Mouse (Mus musculus) intestine, postnatal 0 days (tissue): Measurements from ENCODE around the gene Peli1. TPM values are rescaled to one million over a fixed set of nuclear protein-coding genes. Genes with fewer than 3 reads are reported as not detected.

Source experiments
- ATAC-seq: fragments of 200-750 bp; cut with Nextera tagmentation; 2 replicates; pipeline ENCODE4 v1.8.0; 2017; ENCODE audit warnings: mild to moderate bottlenecking, moderate TSS enrichment, moderate library complexity
- H3K27ac ChIP-seq: fragments of 300-500 bp; sonication (generic); 2 replicates; pipeline ENCODE4 v1.5.1; 2014; ENCODE audit warnings: mild to moderate bottlenecking, low read depth, low read length, moderate library complexity
- H3K27me3 ChIP-seq: fragments of 300-500 bp; sonication (generic); replicated peaks from 2 replicates; pipeline ENCODE4 v1.6.1; 2014; ENCODE audit warnings: low read length, mixed read lengths; ENCODE audit not compliant: control insufficient read depth, insufficient read depth
- H3K36me3 ChIP-seq: fragments of 300-500 bp; sonication (generic); 2 replicates; pipeline ENCODE4 v1.6.1; 2014; ENCODE audit warnings: mild to moderate bottlenecking, moderate library complexity; ENCODE audit not compliant: control insufficient read depth, insufficient read depth
- H3K4me1 ChIP-seq: fragments of 300-500 bp; sonication (generic); replicated peaks from 2 replicates; pipeline ENCODE4 v1.6.1; 2014; ENCODE audit warnings: antibody characterized with exemption, low read length, mixed read lengths; ENCODE audit not compliant: control insufficient read depth, insufficient read depth
- H3K4me2 ChIP-seq: fragments of 300-500 bp; sonication (generic); replicated peaks from 2 replicates; pipeline ENCODE4 v1.6.1; 2014; ENCODE audit warnings: low read depth, mild to moderate bottlenecking, moderate library complexity
- H3K4me3 ChIP-seq: fragments of 300-500 bp; sonication (generic); 2 replicates; pipeline ENCODE4 v1.5.1; 2014; ENCODE audit warnings: low read depth, low read length
- H3K9ac ChIP-seq: fragments of 300-500 bp; sonication (generic); 2 replicates; pipeline ENCODE4 v1.6.1; 2014; ENCODE audit warnings: mild to moderate bottlenecking, low read depth, low read length
- H3K9me3 ChIP-seq: fragments of 300-500 bp; sonication (generic); 2 replicates; pipeline ENCODE4 v1.6.1; 2016; ENCODE audit warnings: mixed run types; ENCODE audit not compliant: control insufficient read depth
- CTCF ChIP-seq: sonication (generic); IDR thresholded peaks from 2 replicates; pipeline ENCODE4 v1.5.1; 2016; ENCODE audit warnings: low read depth, mild to moderate bottlenecking, control low read depth, antibody characterized with exemption, moderate library complexity
- WGBS: fragments of 180-500 bp; shearing (Covaris S2); extraction: QIAGEN DNeasy Blood & Tissue Kit; methylation state at CpG from one replicate; pipeline ENCODE4 v1.1.7; 2014; 5-methylcytosine and 5-hydroxymethylcytosine counted together
- polyA plus RNA-seq: library from polyadenylated mRNA; unstranded; fragments of >200 nt; fragmentation: Nextera tagmentation; extraction: Ambion mirVana; gene quantifications from 2 replicates; pipeline ENCODE4 v1.2.1, GENCODE M21; 2015

The Peli1 gene
- polyA plus RNA-seq, 1 experiment from 2014 or later: 27.2 TPM

- H3K4me2 ChIP-seq: no peak overlapping the region
- no peaks in the 10 kb centered on the region for H3K9me3 ChIP-seq
- no peaks in the 10 kb centered on the region for H3K36me3 ChIP-seq
- 86% methylated on average over 2 of the region's 2 CpGs for WGBS
- H3K9ac ChIP-seq: no peak overlapping the region
- no peak for ATAC-seq
- no peak overlapping the region for H3K4me3 ChIP-seq
- H3K27me3 ChIP-seq: no peaks in the 10 kb centered on the region
- no peaks in the 10 kb centered on the region for H3K4me1 ChIP-seq
- H3K27ac ChIP-seq: no peak overlapping the region
- no peak for TF ChIP-seq CTCF
Observed at GRCm38 (mm10) chr11:21062071-21062470, 29.0 kb upstream of the Peli1 start.

DNA sequence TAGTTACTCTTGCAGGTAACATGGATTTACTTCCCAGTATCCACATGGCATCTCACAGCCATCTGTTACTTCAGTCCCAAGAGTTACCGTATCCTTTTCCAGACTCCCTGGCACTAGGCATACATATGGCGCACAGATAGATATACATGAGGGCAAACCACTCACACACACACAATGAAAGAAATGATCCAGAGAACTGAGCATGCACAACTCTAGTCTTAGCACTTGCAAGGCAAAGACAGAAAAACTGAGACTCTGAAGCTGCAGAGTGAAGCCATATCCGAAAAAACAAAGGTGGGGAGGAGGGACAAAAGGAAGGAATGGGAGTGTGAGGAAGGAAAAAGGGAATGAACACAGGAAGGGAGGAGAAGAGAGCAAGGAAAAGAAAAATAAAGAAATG, 27.8 kb upstream of the Peli1 start:
- no peak for TF ChIP-seq CTCF
- no peak for ATAC-seq
- 94% methylated on average over 3 of the region's 3 CpGs for WGBS
- Histone ChIP-seq H3K4me1 (no peaks in the 10 kb centered on the region), H3K27ac (no peak overlapping the region), H3K4me2 (no peak overlapping the region), H3K9me3 (no peaks in the 10 kb centered on the region), H3K4me3 (no peak overlapping the region), H3K27me3 (no peaks in the 10 kb centered on the region), H3K9ac (no peak overlapping the region), H3K36me3 (no peaks in the 10 kb centered on the region)

DNA sequence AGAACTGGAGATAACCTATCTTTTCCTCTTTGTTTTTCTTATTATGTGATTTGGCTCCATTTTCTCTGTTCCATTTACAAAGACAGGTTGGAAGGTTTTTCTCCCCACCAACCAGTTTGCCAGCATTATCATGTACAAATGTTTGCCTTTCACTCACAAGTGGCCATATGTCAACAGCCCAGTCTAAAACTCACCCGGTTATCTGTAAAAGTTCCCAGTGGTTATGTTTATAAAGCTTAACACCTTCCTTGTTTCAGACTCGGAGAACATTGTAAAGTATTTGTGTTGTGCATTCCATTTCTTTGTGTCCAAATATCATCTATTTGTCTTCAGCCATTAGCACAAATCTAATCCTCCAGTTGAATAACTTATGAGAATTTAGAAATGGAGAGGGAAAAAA, 11.7 kb upstream of the Peli1 start:
- Histone ChIP-seq H3K4me2 (no peak overlapping the region), H3K9ac (no peak overlapping the region), H3K4me1 (no peaks in the 10 kb centered on the region), H3K9me3 (no peaks in the 10 kb centered on the region), H3K27me3 (no peaks in the 10 kb centered on the region), H3K27ac (no peak overlapping the region), H3K4me3 (no peak overlapping the region), H3K36me3 (no peaks in the 10 kb centered on the region)
- no peak for ATAC-seq
- no peak for TF ChIP-seq CTCF
- WGBS: 10% methylated on average over 2 of the region's 2 CpGs

DNA sequence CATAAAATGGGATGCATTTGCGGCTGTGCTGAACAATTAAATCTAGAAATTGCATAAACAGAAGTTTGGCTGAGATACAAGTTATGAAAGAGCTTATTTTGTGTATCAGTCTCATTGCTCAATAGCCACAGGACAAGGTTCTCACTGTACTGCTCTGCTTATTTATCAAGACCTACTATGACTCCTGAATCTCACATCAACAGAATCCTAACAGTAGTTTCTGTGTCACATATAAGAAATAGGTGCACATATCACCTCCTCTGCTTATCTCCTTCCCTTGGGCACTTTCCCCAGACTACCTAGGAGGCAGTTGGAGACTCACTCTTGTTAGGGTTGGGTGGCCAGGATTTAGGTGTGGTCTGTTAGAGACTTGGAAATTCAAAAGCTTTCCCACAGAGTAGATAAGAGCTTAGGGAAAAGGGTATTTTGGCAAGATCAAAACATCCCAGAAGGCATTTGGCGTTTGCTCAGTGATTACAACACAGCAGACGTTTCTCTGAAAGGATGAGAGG, 11.2 kb upstream of the Peli1 start:
- no peak overlapping the region for H3K27ac ChIP-seq
- H3K9me3 ChIP-seq: no peaks in the 10 kb centered on the region
- H3K9ac ChIP-seq: no peak overlapping the region
- no peaks in the 10 kb centered on the region for H3K27me3 ChIP-seq
- ATAC-seq: no peak
- TF ChIP-seq CTCF: no peak
- no peak overlapping the region for H3K4me3 ChIP-seq
- H3K4me1 ChIP-seq: no peaks in the 10 kb centered on the region
- H3K36me3 ChIP-seq: no peaks in the 10 kb centered on the region
- H3K4me2 ChIP-seq: no peak overlapping the region
- 9% methylated on average over 3 of the region's 3 CpGs for WGBS

DNA sequence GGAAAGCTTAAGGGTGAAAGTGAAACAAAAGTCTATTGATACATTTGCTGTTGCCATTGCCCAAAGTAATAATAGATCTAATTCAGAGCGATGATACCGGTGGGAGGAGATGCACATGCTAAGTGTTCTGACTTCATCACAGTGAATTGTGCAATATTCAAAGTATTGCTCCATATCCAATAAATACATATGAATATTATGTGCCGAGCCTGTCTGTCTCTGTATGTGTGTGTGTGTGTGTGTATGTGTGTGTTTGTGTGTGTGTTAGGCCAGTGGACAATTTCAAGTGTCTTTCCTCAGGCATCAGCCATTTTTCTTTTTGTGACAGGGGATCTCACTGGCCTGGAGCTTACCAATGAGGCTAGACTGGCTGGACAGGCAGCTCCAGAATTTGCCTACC, 9.9 kb upstream of the Peli1 start:
- Histone ChIP-seq H3K4me2 (no peak overlapping the region), H3K27ac (no peak overlapping the region), H3K4me3 (no peak overlapping the region), H3K36me3 (no peaks in the 10 kb centered on the region), H3K27me3 (no peaks in the 10 kb centered on the region), H3K9me3 (no peaks in the 10 kb centered on the region), H3K4me1 (no peaks in the 10 kb centered on the region), H3K9ac (no peak overlapping the region)
- TF ChIP-seq CTCF: no peak
- 52% methylated on average over 3 of the region's 3 CpGs for WGBS
- no peak for ATAC-seq

DNA sequence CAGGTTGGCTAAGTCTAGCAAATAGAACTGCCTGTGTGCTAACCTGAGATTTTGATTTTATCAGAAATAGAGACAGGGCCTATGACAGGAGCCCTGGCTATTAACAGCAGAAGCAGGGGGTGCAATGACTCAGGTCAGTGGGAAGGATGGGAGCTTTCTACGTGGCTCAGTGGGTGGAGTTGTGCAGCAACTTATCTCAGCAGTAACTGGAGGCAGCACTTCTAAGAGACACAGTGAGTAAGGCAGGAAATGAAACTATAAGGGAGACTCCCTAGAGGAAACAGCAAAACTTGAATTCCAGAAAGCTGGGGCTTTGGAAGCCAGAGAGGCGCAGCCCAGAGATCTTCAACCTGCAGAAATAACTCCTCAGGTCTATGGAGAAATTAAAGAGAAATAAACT, 8.4 kb upstream of the Peli1 start:
- H3K9me3 ChIP-seq: no peaks in the 10 kb centered on the region
- no peak overlapping the region for H3K4me2 ChIP-seq
- WGBS: 32% methylated on average over 2 of the region's 2 CpGs
- no peak for TF ChIP-seq CTCF
- no peaks in the 10 kb centered on the region for H3K36me3 ChIP-seq
- no peaks in the 10 kb centered on the region for H3K4me1 ChIP-seq
- no peak overlapping the region for H3K27ac ChIP-seq
- no peak overlapping the region for H3K4me3 ChIP-seq
- H3K27me3 ChIP-seq: no peaks in the 10 kb centered on the region
- H3K9ac ChIP-seq: no peak overlapping the region
- ATAC-seq: no peak

DNA sequence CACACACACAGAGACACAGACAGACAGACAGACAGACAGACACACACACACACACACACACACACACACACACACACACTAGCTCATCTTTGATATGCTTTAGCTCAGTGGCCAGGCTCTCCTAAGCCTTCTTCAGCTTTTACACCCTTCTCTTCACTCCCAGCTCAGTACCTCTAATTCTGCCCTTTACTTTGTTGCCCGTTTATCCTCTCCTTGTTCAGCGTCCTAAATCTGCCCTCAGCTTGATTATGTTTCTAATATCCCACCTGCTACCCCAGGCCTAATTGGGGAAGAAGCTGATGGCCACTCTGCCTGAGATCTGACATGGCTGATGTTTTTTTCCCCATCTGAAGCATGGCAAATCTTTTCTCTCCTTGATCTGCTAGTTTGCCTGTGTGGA, 2.7 kb upstream of the Peli1 start:
- no peak for ATAC-seq
- H3K4me2 ChIP-seq: no peak overlapping the region
- WGBS: 66% methylated on average over 2 of the region's 2 CpGs
- H3K36me3 ChIP-seq: no peaks in the 10 kb centered on the region
- no peak overlapping the region for H3K27ac ChIP-seq
- no peak overlapping the region for H3K9ac ChIP-seq
- no peak for TF ChIP-seq CTCF
- H3K4me1 ChIP-seq: peaks cover 2% of the 10 kb centered on the region; the same call in 1 of the 2 replicates
- H3K4me3 ChIP-seq: no peak overlapping the region
- H3K9me3 ChIP-seq: no peaks in the 10 kb centered on the region
- H3K27me3 ChIP-seq: no peaks in the 10 kb centered on the region
